Mouse (Mus musculus): ENCODE measurements around the gene 1700013G24Rik.

Gene 1700013G24Rik

GRCm38 (mm10) chr4:137476065-137476760 lies 23.1 kb downstream of the 1700013G24Rik start:
- DNase-seq (ENCODE audit: low spot score in 2 of 2): peak in 1 of 2 experiments; percentile 25

GRCm38 (mm10) chr4:137476761-137477237 lies 23.7 kb downstream of the 1700013G24Rik start:
- DNase-seq (ENCODE audit: low spot score in 2 of 2): no peak

- DNase-seq (ENCODE audit: low spot score in 2 of 2): no peak
Measured at GRCm38 (mm10) chr4:137477611-137478010, 24.5 kb downstream of the 1700013G24Rik start.

GRCm38 (mm10) chr4:137478306-137478705 lies 25.2 kb downstream of the 1700013G24Rik start:
- no peak for DNase-seq (ENCODE audit: low spot score in 2 of 2)

GRCm38 (mm10) chr4:137479757-137480156 lies 26.7 kb downstream of the 1700013G24Rik start:
- no peak for DNase-seq (ENCODE audit: low spot score in 2 of 2)

DNA sequence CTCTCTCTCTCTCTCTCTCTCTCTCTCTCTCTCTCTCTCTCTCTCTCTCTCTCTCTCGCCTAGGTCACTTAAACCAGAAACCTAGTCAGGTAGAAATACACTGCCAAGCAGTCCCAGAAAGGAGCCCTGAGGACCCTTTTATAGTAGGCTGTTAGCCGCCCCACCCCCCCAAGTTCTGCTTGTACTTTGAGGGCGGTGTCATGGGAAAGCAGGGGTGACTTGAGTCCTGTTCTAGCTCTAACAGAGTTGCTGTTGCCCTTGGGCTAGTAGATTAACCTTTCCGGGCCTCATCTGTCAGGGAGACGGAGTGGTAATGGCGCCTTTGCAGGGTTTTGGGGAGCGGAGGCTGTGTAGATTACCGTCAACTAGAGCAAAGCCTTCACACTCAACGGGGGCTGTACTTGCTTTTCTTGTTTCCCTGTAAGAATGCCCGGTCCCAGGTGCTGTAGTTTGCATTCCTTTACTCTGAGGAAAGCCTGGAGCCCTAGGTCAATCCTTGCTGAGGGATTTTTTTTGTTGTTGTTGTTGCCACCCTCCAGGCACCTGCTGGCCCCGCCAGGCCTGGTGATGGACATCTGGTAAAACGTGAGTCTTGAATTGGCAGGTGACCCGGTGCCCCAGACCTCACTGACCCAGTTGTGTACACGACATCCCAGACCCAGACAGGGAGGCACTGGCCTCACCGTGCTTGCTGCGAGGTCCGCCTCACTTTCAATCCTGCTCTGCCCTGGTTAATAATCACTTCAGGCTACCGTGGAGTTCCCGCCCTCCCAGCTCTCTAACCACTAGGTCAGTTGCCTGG lies 27.3 kb downstream of the 1700013G24Rik start:
- DNase-seq (ENCODE audit: low spot score in 2 of 2): no peak

- no peak for DNase-seq (ENCODE audit: low spot score in 2 of 2)
Measured at GRCm38 (mm10) chr4:137480993-137481340, 27.9 kb downstream of the 1700013G24Rik start.

DNA sequence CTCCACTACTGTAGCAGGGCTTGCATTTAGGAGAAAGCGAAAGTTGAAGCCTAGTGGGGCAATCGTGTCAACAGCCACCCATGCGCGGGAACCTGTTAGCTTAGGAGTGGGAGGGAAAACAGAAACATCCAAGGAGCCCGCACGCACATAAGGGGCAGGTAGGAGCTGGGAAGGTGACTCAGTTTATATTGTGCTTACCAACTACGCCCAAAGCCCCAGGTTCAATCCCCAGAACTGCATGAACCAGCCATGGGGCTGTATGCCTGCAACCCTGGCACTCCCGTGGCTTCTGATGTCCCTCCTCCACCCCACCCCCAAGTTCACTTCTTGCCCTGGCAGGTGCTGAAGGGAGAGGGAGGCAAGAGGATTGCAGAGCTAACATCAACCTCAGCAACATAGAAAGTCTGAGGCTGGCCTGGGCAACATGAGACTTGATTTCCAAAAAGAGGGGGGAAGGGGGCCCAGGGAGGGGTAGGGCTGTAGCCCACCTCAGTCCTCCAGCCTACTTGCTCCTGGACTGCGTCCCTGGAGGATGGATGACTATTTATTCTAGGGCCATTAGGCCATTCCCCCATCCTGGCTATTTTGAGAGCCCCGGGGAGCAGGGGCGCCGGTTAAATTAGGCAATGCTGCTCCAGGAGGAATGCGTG lies 28.4 kb downstream of the 1700013G24Rik start:
- no peak for DNase-seq (ENCODE audit: low spot score in 2 of 2)

DNA sequence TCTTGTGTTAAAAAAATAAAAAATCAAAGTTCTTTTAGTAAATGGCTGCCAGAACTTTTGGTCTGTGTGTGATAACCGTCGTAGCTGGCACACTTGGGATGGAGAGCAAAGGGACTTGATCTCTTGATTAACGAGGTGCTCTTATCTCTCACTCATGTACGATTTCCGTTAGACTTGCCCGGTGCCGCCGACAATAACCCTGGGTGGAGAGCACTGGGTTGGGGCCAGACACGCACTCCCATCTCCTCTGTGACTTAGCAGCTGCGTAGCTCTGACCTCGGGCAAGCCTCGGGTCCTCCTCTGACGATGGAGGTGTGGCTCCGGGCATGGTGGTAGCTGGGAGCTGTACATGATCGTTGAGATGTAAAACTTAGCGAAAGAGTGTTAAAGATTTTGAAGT lies 30.8 kb downstream of the 1700013G24Rik start:
- no peak for DNase-seq (ENCODE audit: low spot score in 2 of 2)

- no peak for DNase-seq (ENCODE audit: low spot score in 2 of 2)
Measured at GRCm38 (mm10) chr4:137484586-137484985, 31.5 kb downstream of the 1700013G24Rik start.

DNA sequence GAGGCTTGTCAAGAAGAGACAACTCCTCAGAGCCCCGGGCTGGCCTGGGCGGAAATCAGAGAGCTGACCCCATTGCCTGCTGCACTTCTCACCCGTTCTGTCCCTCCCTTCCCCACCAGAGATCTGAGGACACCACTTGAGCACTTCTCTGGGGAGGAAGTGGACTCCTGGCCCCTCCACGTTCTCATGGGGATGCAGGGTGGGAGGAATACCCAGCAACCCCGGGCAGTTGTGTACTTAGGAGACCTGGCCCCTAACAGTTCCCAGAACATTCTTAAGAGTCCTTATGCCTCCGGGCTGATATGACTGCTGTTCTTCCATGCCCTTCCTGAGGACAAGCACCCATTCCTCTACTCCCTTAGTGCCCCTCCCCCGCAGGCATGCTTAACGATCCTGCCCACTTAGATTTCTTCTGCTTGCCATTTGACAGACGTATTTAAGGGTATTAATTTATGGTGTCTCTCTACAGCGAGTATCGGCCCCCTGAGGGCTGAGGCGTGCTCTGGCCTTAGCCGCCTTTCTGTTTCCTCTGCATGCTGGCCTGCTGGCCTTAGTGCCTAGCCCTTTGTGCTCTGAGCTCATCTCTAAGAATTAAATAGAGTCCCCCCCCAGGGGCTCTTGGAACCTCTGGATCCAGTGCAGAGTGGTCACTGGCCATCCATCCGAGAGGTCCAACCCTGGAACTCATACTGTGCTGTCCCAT lies 32.3 kb downstream of the 1700013G24Rik start:
- no peak for DNase-seq (ENCODE audit: low spot score in 2 of 2)

- no peak for DNase-seq (ENCODE audit: low spot score in 2 of 2)
Measured at GRCm38 (mm10) chr4:137486081-137487014, 33.3 kb downstream of the 1700013G24Rik start.

GRCm38 (mm10) chr4:137487286-137488000 lies 34.4 kb downstream of the 1700013G24Rik start:
- DNase-seq (ENCODE audit: low spot score in 2 of 2): no peak

DNA sequence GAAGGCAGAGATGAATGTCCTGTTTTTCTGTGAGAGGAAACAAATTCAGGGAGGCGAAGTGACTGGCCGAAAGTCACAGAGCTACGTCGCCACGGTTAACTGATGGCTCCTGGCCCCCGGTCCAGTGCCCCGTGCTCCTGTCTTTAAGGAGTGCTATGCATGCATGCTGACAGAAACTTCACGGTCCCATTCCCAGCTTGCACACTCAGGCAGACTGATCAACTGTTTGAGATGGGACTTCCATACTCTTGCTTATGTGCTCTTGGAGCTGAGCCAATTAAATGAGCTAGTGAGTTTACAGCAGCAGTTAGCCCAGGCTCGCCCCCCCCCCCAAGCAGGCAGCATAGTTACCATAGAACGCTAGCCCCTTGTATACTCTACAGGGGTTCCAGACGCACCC lies 35.0 kb downstream of the 1700013G24Rik start:
- no peak for DNase-seq (ENCODE audit: low spot score in 2 of 2)

- DNase-seq (ENCODE audit: low spot score in 2 of 2): no peak
Measured at GRCm38 (mm10) chr4:137488571-137489303, 35.7 kb downstream of the 1700013G24Rik start.

DNA sequence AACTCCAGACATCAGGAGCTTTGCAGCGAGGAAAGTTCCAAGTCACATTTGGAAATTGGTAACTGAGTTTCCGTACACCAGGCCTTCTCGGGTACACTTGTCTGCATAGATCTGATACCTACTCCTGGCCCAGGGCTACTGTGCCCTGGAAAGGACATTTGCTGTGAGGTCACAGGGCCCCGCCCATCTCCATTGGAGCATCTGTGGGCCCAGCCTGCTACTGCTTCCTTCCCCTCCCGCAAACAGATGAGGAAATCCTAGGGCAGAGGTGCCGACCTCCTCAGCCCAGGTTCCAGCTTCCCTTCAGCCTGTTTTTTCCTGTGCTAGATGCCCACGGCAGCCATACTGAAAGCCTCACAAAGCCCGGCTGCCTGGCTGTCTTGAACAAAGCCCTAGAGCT lies 36.9 kb downstream of the 1700013G24Rik start:
- DNase-seq (ENCODE audit: low spot score in 2 of 2): no peak

- no peak for DNase-seq (ENCODE audit: low spot score in 2 of 2)
Measured at GRCm38 (mm10) chr4:137492563-137492962, 39.5 kb downstream of the 1700013G24Rik start.

- no peak for DNase-seq (ENCODE audit: low spot score in 2 of 2)
Measured at GRCm38 (mm10) chr4:137493187-137493586, 40.1 kb downstream of the 1700013G24Rik start.

GRCm38 (mm10) chr4:137494751-137495500 lies 41.8 kb downstream of the 1700013G24Rik start:
- DNase-seq (ENCODE audit: low spot score in 2 of 2): no peak
